Mouse (Mus musculus): ENCODE measurements around the gene Mastl. TPM values are rescaled to one million over a fixed set of nuclear protein-coding genes. Genes with fewer than 3 reads are reported as not detected.

Mastl gene
- total and polyA plus RNA-seq, 3 experiments: 8.1 to 14.8 (median 10.7) TPM

DNA sequence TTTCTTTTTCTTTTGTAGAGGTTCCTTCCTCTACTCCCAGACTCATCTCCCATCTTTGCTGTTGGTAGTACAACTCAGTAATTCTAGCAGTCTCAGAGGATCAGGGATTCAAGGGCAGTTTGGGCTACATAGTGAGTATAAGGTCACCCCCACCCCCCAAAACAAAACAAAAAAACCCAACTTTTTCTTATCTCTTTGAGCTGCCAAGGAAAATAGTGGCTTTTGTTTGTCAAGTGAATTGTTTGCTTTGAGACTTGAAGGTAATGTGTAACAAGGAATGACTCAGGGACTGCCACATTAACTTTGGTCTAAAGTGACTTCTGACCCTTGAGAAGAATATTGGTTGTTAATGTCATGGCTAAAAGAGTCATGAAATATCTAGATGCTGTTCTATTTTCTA lies 80.0 kb downstream of the Mastl start:
- H3K4me1 ChIP-seq (ENCODE audit: control insufficient read depth in 1 of 2, insufficient read depth in 2 of 2): peaks cover 0 to 2% of the 10 kb centered on the region in 2 experiments; a peak in 1 of 4 replicates
- H3K9ac ChIP-seq (ENCODE audit: insufficient read depth, low read depth): no peak overlapping the region
- TF ChIP-seq JUND (conservative IDR thresholded peaks at IDR 0.05; ENCODE audit: low read depth, low read length) (no peak), USF2 (conservative IDR thresholded peaks at IDR 0.05; ENCODE audit: low read depth, low read length) (no peak), USF1 (IDR thresholded peaks at IDR 0.05; ENCODE audit: low read depth, low read length) (no peak), GABPA (IDR thresholded peaks at IDR 0.05; ENCODE audit: insufficient replicate concordance, low read depth, low read length) (no peak), CHD1 (IDR thresholded peaks at IDR 0.05; ENCODE audit: low read depth, low read length) (no peak), UBTF (IDR thresholded peaks at IDR 0.05; ENCODE audit: low read depth, low read length) (no peak), BHLHE40 (IDR thresholded peaks at IDR 0.05; ENCODE audit: low read depth, low read length) (no peak), ETS1 (conservative IDR thresholded peaks at IDR 0.05; ENCODE audit: low read depth, low read length) (no peak), MAZ (IDR thresholded peaks at IDR 0.05; ENCODE audit: low read depth, low read length) (no peak), MXI1 (IDR thresholded peaks at IDR 0.05; ENCODE audit: low read depth, low read length) (no peak), NELFE (IDR thresholded peaks at IDR 0.05; ENCODE audit: low read depth, low read length) (no peak), CTCF (conservative IDR thresholded peaks at IDR 0.05 in 1 of 2, IDR thresholded peaks at IDR 0.05 in 1 of 2; ENCODE audit: low read depth in 2 of 2, low read length in 2 of 2) (no peak), POLR2A (IDR thresholded peaks at IDR 0.05; ENCODE audit: low read depth, low read length) (no peak)
- H3K27ac ChIP-seq (ENCODE audit: insufficient read depth, low read depth): no peak overlapping the region
- dilution Hi-C loops (cut with MboI; ENCODE audit: extremely low pct_ligation_motif_present, extremely low pct_unique_long_range_greater_than_20kb, low sequenced_read_pairs): no loop called here
- no peak overlapping the region for H3K4me3 ChIP-seq (replicated peaks in 1 of 3; ENCODE audit: low read depth in 2 of 3, low read length in 2 of 3, poor library complexity in 1 of 3)
- no peaks in the 10 kb centered on the region for H3K27me3 ChIP-seq (replicated peaks)
- H3K36me3 ChIP-seq (replicated peaks in 1 of 2; ENCODE audit: control insufficient read depth in 1 of 2, insufficient read depth in 1 of 2, low read length in 1 of 2): peaks cover 28 to 59% of the 10 kb centered on the region in 2 experiments
- no peak for DNase-seq (ENCODE audit: extremely low read depth)
- peaks cover 10% of the 10 kb centered on the region for H3K79me2 ChIP-seq (replicated peaks; ENCODE audit: control insufficient read depth, extremely low read depth, insufficient read depth, poor library complexity, severe bottlenecking)
- H3K9me3 ChIP-seq (replicated peaks; ENCODE audit: low read length): peaks cover 2% of the 10 kb centered on the region
- in situ Hi-C loops (cut with MboI; ENCODE audit: low pct_ligation_motif_present, low pct_unique_long_range_greater_than_20kb, low sequenced_read_pairs): no loop called here
- no peak overlapping the region for H3K4me2 ChIP-seq (ENCODE audit: insufficient read depth, low read depth, poor library complexity, severe bottlenecking)

DNA sequence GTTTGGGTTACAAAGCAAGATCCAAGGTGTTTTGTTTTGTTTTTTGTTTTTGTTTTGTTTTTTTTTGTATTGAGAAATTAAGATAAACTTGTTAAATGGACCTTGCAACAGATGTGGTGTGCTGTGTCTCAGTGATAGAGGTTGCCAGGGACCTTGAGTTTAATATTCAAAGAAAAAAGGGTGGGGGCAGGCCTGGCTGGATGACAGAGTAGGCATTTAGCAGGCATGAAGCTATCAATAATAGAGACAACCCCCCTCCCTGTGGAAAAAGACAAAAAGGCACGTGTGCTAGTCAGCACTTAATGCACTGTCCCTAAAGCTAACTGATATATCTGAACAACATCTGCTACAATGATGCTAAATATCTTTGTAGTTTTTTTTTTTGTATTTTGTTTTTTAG lies 84.4 kb downstream of the Mastl start:
- DNase-seq (ENCODE audit: extremely low read depth): no peak
- Histone ChIP-seq H3K4me2 (ENCODE audit: insufficient read depth, low read depth, poor library complexity, severe bottlenecking) (no peak overlapping the region), H3K79me2 (replicated peaks; ENCODE audit: control insufficient read depth, extremely low read depth, insufficient read depth, poor library complexity, severe bottlenecking) (peaks cover 16% of the 10 kb centered on the region), H3K27me3 (replicated peaks) (no peaks in the 10 kb centered on the region), H3K27ac (ENCODE audit: insufficient read depth, low read depth) (no peak overlapping the region), H3K9ac (ENCODE audit: insufficient read depth, low read depth) (no peak overlapping the region), H3K4me3 (replicated peaks in 1 of 3; ENCODE audit: low read depth in 2 of 3, low read length in 2 of 3, poor library complexity in 1 of 3) (no peak overlapping the region), H3K9me3 (replicated peaks; ENCODE audit: low read length) (peaks cover 2% of the 10 kb centered on the region), H3K4me1 (ENCODE audit: control insufficient read depth in 1 of 2, insufficient read depth in 2 of 2) (peaks cover 3 to 8% of the 10 kb centered on the region in 2 experiments; a peak in 3 of 4 replicates), H3K36me3 (replicated peaks in 1 of 2; ENCODE audit: control insufficient read depth in 1 of 2, insufficient read depth in 1 of 2, low read length in 1 of 2) (peaks cover 14 to 32% of the 10 kb centered on the region in 2 experiments)
- in situ Hi-C loops (cut with MboI; ENCODE audit: low pct_ligation_motif_present, low pct_unique_long_range_greater_than_20kb, low sequenced_read_pairs) (no loop called here), dilution Hi-C loops (cut with MboI; ENCODE audit: extremely low pct_ligation_motif_present, extremely low pct_unique_long_range_greater_than_20kb, low sequenced_read_pairs) (no loop called here)
- TF ChIP-seq PAX5 (IDR thresholded peaks at IDR 0.05; ENCODE audit: low read length) (no peak), ZMIZ1 (IDR thresholded peaks at IDR 0.05; ENCODE audit: low read depth, low read length) (no peak), ZKSCAN1 (IDR thresholded peaks at IDR 0.05; ENCODE audit: borderline replicate concordance, low read depth, low read length) (no peak), UBTF (IDR thresholded peaks at IDR 0.05; ENCODE audit: low read depth, low read length) (no peak), MAZ (IDR thresholded peaks at IDR 0.05; ENCODE audit: low read depth, low read length) (no peak), NRF1 (IDR thresholded peaks at IDR 0.05; ENCODE audit: low read depth, low read length) (no peak), POLR2AphosphoS2 (IDR thresholded peaks at IDR 0.05; ENCODE audit: low read depth, low read length) (no peak), CTCF (conservative IDR thresholded peaks at IDR 0.05 in 1 of 2, IDR thresholded peaks at IDR 0.05 in 1 of 2; ENCODE audit: low read depth in 2 of 2, low read length in 2 of 2) (no peak), ETS1 (conservative IDR thresholded peaks at IDR 0.05; ENCODE audit: low read depth, low read length) (no peak), MEF2A (IDR thresholded peaks at IDR 0.05; ENCODE audit: borderline replicate concordance, low read depth, low read length) (no peak), JUND (conservative IDR thresholded peaks at IDR 0.05; ENCODE audit: low read depth, low read length) (no peak), USF2 (conservative IDR thresholded peaks at IDR 0.05; ENCODE audit: low read depth, low read length) (no peak), MXI1 (IDR thresholded peaks at IDR 0.05; ENCODE audit: low read depth, low read length) (no peak), USF1 (IDR thresholded peaks at IDR 0.05; ENCODE audit: low read depth, low read length) (no peak), MAX (IDR thresholded peaks at IDR 0.05; ENCODE audit: low read length) (no peak), TCF12 (IDR thresholded peaks at IDR 0.05; ENCODE audit: low read depth, low read length) (no peak), RAD21 (IDR thresholded peaks at IDR 0.05; ENCODE audit: low read depth, low read length) (no peak), HCFC1 (IDR thresholded peaks at IDR 0.05; ENCODE audit: low read depth, low read length) (no peak)
